Mouse (Mus musculus) cortical plate, adult 2 months (tissue): ENCODE results near the gene Igfals.

ENCODE experiments used
- CTCF ChIP-seq: fragments of 200-500 bp; IDR thresholded peaks from 2 replicates; pipeline ENCODE4 v1.5.1; 2011; ENCODE audit warnings: mild to moderate bottlenecking, control low read depth, low read length; ENCODE audit not compliant: insufficient read depth; ENCODE audit errors: extremely low read depth
- POLR2A ChIP-seq: fragments of 200-500 bp; IDR thresholded peaks from 2 replicates; pipeline ENCODE4 v1.6.1; 2011; ENCODE audit warnings: mild to moderate bottlenecking, low read length, control low read depth; ENCODE audit not compliant: insufficient read depth; ENCODE audit errors: extremely low read depth

GRCm38 (mm10) chr17:24913984-24914383 lies 48.2 kb downstream of the Igfals start:
- no peak for TF ChIP-seq CTCF
- no peak for TF ChIP-seq POLR2A
